Mouse (Mus musculus) embryonic facial prominence, embryonic 11.5 days (tissue): ENCODE measurements around the gene Lclat1. TPM values are rescaled to one million over a fixed set of nuclear protein-coding genes. Genes with fewer than 3 reads are reported as not detected.
"Not testable (repeated sequence)": the region's sequence is repeated elsewhere in the genome, so short reads cannot be mapped to it uniquely, and the experiment has no call there.

Experiments
- ATAC-seq: fragments of 200-750 bp; cut with Nextera tagmentation; replicated peaks from 2 replicates; pipeline ENCODE4 v1.8.0; 2017; ENCODE audit warnings: low read depth; ENCODE audit not compliant: insufficient number of reproducible peaks, low FRiP score, low TSS enrichment
- DNase-seq: peaks from one replicate; pipeline ENCODE4 v3.0.0-alpha.2; 2015; ENCODE audit warnings: low spot score
- H3K27ac ChIP-seq: fragments of 300-500 bp; sonication (generic); replicated peaks from 2 replicates; pipeline ENCODE4 v1.5.1; 2014; ENCODE audit warnings: mild to moderate bottlenecking, low read depth, low read length, control low read depth
- H3K27me3 ChIP-seq: fragments of 300-500 bp; sonication (generic); 2 replicates; pipeline ENCODE4 v1.6.1; 2014; ENCODE audit warnings: mild to moderate bottlenecking, low read length, moderate library complexity, mixed read lengths; ENCODE audit not compliant: control insufficient read depth, insufficient read depth
- H3K36me3 ChIP-seq: fragments of 300-500 bp; sonication (generic); replicated peaks from 2 replicates; pipeline ENCODE4 v1.6.1; 2014; ENCODE audit warnings: low read depth, mild to moderate bottlenecking, low read length, moderate library complexity, mixed read lengths; ENCODE audit not compliant: control insufficient read depth, insufficient read depth
- H3K4me1 ChIP-seq: fragments of 300-500 bp; sonication (generic); 2 replicates; pipeline ENCODE4 v1.6.1; 2014; ENCODE audit warnings: low read length, mixed read lengths; ENCODE audit not compliant: control insufficient read depth, insufficient read depth
- H3K4me2 ChIP-seq: fragments of 300-500 bp; sonication (generic); 2 replicates; pipeline ENCODE4 v1.6.1; 2014; ENCODE audit warnings: low read depth, mild to moderate bottlenecking, control low read depth, low read length, moderate library complexity
- H3K4me3 ChIP-seq: fragments of 300-500 bp; sonication (generic); 2 replicates; pipeline ENCODE4 v1.5.1; 2014; ENCODE audit warnings: low read depth, low read length, control low read depth
- H3K9ac ChIP-seq: fragments of 300-500 bp; sonication (generic); replicated peaks from 2 replicates; pipeline ENCODE4 v1.6.1; 2014; ENCODE audit warnings: mild to moderate bottlenecking, control low read depth, low read length
- H3K9me3 ChIP-seq: fragments of 300-500 bp; sonication (generic); replicated peaks from 2 replicates; pipeline ENCODE4 v1.6.1; 2016; ENCODE audit warnings: mild to moderate bottlenecking, low read length, inconsistent platforms, mixed read lengths; ENCODE audit not compliant: control insufficient read depth
- WGBS: fragments of 180-500 bp; shearing (Covaris S2); extraction: QIAGEN DNeasy Blood & Tissue Kit; methylation state at CpG from one replicate; pipeline ENCODE4 v1.1.7; 2014; 5-methylcytosine and 5-hydroxymethylcytosine counted together
- polyA plus RNA-seq: library from polyadenylated mRNA; unstranded; fragments of >200 nt; fragmentation: Nextera tagmentation; extraction: Ambion mirVana; gene quantifications from 2 replicates; pipeline ENCODE4 v1.2.1, GENCODE M21; 2014

The Lclat1 gene
- polyA plus RNA-seq, 1 experiment from 2014 or later: 19.3 TPM

DNA sequence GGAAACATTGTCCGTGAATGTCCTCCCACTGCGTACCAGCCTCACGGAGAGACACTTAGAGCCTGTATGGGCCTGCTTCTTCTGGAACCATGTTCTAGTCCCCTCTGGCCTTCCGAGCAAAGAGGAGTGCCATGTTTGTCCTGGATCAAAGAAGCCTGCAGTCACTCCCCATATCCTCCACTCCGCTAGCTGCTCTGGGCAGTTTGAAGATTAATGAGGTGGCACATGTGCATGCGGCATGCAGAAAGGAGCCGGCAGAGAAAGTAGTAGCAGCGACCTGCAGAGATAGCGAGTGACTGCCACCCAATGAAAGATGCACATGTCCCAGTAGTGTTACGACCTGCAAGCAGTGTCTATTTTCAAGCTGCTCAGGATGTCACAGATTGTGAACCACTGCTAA is 167.3 kb downstream of the Lclat1 start:
- Histone ChIP-seq H3K27me3 (no peaks in the 10 kb centered on the region), H3K27ac (no peak overlapping the region), H3K4me2 (no peak overlapping the region), H3K4me1 (no peaks in the 10 kb centered on the region), H3K36me3 (no peaks in the 10 kb centered on the region), H3K4me3 (no peak overlapping the region), H3K9ac (no peak overlapping the region), H3K9me3 (no peaks in the 10 kb centered on the region)
- 91% methylated on average over 10 of the region's 10 CpGs for WGBS
- ATAC-seq (no peak), DNase-seq (no peak)

DNA sequence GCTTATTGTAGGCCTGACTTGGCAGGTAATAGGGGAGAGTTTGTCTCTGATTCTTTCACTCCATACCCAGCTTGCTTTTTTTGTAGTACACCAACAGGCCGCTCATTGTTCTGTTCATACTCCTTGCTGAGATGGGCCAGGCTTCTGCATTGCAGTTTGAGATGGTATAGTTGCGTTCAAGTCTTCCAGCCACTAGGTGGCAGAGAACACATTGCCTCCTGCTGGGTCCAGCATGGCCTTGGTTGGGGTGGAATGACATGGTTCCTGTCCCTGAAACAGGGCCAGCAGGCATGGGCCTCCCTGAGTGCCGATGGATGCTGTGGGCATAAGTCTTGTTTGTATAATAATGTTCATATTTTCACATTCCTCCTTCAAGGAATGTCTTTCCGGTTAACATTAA is 170.0 kb downstream of the Lclat1 start:
- DNase-seq (no peak), ATAC-seq (no peak)
- Histone ChIP-seq H3K36me3 (no peaks in the 10 kb centered on the region), H3K27ac (no peak overlapping the region), H3K4me1 (no peaks in the 10 kb centered on the region), H3K9me3 (no peaks in the 10 kb centered on the region), H3K9ac (no peak overlapping the region), H3K4me2 (no peak overlapping the region), H3K4me3 (no peak overlapping the region), H3K27me3 (no peaks in the 10 kb centered on the region)
- WGBS: 93% methylated on average over 4 of the region's 4 CpGs

DNA sequence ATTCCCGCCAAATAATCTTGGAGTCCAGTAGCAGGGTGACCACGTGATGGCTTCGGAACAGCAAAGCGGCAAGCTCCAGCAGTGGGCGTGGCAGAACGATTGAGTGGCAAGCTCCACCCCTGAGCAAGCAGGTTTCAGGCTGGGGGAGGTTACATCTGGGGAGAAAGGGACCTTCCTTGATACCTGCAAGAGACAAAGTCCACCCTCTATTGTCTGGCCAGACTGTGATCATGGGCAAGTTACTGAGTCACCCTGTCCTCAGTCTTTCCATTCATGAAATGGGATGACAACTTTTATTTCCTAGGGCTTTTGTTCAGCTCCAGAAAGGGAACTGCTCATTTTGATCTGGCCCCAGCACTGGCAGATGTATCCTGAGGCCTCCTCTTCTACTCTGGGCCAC is 174.9 kb downstream of the Lclat1 start:
- H3K4me1 ChIP-seq, H3K9ac ChIP-seq, H3K4me2 ChIP-seq, H3K27ac ChIP-seq, H3K4me3 ChIP-seq, ATAC-seq, H3K36me3 ChIP-seq, H3K27me3 ChIP-seq, DNase-seq, H3K9me3 ChIP-seq: not testable (repeated sequence)
- 49% methylated on average over 6 of the region's 6 CpGs for WGBS

DNA sequence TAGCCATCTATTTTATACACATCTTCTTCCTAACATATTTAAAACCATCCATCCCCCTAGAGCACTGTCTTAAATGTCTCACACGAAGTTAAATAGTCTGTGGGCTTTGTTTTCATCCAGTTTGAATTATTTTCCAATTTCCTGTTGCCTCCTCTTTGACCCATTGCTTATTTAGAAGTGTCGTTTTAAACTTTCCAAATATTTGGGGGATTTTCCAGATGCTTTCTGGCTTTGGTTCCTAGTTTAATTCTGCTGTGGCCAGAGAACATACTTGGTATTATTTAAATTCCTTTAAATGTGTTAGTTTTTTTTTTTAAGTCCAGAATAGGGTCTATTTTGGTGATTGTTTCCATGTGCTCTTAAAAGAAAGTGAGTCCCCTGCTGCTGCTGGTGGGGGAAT is 176.5 kb downstream of the Lclat1 start:
- WGBS: 26% methylated on average over 2 of the region's 2 CpGs
- Histone ChIP-seq H3K27me3 (no peaks in the 10 kb centered on the region), H3K9me3 (no peaks in the 10 kb centered on the region), H3K36me3 (no peaks in the 10 kb centered on the region), H3K4me3 (no peak overlapping the region), H3K4me1 (no peaks in the 10 kb centered on the region), H3K4me2 (no peak overlapping the region), H3K9ac (no peak overlapping the region), H3K27ac (no peak overlapping the region)
- no peak for ATAC-seq
- DNase-seq: no peak

Other genes starting within 250 kb of the Lclat1 start
- gene Lbh, start 189.7 kb upstream of the Lclat1 start, polyA plus RNA-seq: 4.7 and 4.9 TPM in 2 replicates